Mouse (Mus musculus): ENCODE data around the gene Itpr2.
A peak's percentile ranks its signal among the peaks of the same experiment; 100 is the strongest.

Itpr2 gene

DNA sequence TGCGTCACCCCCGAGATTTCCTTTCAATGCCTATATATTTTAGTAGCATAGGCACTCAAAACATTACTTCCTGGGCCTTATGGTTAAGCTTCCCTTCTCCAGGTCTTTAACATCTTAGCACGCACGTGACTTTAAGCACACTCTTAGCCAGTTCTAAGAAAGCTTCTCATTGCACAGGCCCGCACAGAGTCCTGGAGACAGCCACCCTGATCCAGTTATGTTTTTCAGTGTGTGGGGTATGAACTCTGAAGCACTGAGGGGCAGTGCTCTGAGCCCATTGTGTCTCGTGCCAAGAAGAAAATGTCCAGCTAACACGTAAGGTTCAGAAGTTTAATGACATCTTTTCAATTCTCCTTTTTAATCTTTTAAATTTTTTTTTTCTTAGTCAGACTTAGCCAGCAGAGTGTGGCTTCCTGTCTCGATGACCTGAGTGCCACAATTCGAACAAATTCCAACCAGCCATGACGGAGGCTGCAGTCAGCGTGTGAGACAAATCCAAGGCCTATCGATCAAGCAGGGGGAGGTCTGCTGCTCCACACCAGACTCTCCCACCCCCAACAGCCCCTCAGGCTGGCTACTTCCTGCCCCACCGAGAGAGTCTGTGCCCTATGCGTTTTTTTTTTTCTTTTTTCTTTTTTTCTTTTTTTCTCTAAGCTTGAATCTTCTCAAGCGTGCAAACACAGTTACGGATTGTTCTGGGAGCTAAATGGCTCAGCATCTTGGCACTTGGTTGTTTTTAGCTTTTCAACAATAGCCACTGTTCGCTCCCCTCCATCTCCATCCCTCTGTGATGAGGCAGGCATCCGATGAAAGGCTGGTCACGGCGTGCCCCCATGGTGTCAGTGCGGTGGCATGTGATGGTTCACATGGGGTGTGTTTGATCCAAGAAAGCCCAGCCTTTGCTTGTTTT is 390.9 kb downstream of the Itpr2 start:
- DNase-seq (ENCODE audit: low spot score), result no peak

GRCm38 (mm10) chr6:146110425-146110824 is 391.6 kb downstream of the Itpr2 start:
- DNase-seq (ENCODE audit: low spot score), result no peak

DNA sequence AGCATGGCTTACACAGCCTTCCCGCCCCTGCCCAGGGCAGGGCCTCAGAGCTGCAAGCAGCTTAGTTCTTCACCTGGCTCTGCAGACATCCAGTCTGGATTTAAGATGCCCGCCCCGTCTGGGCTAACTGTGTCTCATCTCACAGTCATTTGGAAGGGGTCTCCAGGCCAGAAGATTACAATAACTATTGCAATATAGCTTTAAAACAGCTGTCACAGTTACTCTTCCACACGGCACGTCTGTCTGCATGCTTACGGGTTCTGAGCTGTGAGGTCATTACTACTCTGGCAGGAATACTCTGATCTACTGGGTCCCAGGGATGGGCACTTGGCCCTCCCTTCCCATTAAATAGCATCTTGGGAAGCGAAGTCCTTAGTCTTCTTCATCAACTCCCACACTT is 393.3 kb downstream of the Itpr2 start:
- no peak for DNase-seq (ENCODE audit: low spot score)

DNA sequence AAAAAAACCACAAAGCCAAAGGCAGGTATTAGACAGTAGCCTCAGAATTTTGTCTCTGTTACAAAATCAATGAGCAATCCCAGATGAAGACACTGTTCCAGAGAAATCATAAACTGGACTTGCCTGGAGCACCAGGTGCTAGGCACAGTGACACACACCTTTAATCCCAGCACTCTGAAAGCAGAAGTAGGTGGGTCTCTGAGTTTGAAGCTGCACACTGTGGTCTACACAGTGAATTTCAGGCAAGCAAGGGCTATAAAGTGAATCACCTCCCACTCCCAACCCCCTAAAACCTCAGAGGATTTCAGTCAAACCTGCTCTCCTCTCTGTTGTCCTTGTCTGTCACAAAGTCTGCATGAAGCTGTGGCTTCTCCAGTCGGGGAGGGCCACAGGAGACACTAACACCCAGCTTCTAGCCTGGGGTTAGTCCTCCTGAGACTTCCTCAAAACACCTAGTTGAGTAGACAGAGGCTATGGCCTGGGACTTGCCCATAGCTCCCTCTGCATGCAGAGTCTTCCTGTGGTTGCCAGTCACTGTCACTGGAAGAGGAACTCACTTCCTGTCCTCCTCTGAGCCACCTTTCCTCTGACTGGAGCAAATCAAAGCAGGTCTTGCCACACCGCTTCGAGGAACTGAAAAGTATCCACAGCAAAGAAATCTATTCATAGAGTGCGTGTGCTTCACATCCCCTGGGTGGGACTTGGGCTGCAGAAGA is 394.7 kb downstream of the Itpr2 start:
- DNase-seq (ENCODE audit: low spot score), result no peak

DNA sequence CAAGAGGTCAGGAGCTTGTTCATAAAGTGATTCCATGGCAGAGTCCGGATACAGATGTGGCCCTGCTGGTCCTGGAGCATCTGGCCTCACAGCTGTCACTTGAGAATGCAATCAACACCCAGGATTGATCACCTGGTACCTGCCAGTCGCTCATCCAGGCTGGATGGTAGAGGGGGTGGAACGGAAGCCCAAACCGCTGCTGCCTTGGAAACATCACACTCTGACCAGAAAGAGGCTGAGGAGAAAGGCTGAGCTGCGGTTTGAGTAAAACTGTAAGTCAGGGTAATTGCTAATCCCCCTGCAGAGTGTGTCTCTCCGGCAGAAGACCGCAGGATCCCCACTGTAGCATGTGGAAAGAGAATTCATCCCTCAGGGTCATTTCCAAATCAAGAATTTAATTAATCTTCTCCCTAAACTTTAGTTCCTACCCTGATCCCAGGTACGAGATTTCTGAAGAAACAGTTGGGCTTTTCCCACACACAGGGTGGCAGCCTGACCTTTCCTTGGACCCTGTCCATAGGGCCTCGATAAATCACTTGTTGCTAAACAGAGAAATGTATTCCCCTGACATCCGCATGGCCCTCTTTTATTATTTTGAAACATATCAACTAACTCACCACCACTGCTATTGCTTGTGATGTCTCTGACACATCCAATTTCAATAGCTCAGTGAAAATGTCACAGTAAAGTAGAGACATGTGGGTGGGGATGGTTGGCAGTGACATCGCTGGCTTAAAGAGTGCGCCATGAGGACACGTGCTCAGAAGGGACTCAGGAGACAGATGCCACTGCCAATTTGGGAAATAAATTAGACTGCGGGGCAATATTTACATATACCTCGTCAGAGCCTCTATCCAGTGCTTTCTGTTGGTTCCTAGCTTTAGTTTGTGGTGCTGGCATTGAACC is 418.7 kb downstream of the Itpr2 start:
- DNase-seq (ENCODE audit: low spot score), result no peak

- DNase-seq (ENCODE audit: low spot score), result no peak
These were observed 419.5 kb downstream of the Itpr2 start for GRCm38 (mm10) chr6:146082476-146082875.

- DNase-seq (ENCODE audit: low spot score), result no peak
These were observed 420.4 kb downstream of the Itpr2 start for GRCm38 (mm10) chr6:146081578-146081977.

- DNase-seq (ENCODE audit: low spot score), result no peak
These were observed 421.2 kb downstream of the Itpr2 start for GRCm38 (mm10) chr6:146080546-146081512.

DNA sequence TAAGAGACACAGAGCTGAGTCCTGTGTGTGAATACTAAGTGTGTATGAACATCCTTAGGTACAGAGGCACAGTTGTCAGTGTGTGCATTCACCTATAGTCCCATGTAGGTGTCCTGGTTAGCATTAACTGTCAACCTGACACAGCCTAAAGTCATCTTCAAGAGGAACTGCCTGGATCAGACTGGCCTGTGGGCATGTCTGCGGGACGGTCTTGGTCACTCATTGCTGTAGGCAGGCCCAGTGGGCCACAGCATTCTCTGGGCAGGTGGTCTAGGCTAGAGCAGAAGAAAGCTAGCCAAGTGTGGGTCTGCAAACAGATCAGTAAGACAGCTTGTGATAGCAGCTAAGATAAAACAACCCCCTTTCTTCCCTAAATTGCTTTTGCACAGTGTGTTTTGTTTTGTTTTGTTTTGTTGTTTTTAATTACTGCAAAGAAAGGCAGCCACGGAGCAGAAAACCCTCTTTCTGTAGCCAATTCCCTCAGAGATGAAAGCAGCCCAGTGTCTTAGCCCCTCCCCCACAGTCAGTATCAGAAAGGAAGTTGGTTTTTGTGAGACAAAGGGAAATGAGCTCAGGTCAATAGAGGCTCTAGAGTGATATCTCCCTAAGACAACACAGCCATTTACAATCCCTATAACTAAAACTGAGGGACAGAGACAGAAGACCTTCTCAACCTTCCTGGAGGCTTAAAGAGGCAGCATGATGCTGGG is 422.1 kb downstream of the Itpr2 start:
- DNase-seq (ENCODE audit: low spot score), result no peak

DNA sequence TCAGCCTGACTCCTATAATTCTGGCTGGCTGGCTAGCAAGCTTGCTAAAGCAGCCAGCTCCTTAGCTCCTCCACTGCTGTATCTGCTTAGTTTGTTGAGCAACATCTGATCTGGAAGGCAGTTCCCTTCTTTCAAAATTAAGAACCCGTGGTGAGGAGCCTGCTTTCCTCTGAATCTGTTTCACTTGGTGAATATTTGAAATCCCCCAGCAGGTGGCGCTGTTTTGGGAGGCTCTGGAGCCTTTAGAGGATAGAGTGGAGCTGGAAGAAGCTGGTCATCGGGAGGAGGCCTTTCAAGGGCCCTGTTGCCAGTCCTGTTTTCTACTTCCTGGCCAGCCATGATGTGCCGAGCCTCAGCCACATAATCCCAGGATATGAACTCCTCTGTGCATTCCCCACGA is 422.8 kb downstream of the Itpr2 start:
- peak; percentile 62 for DNase-seq (ENCODE audit: low spot score)

DNA sequence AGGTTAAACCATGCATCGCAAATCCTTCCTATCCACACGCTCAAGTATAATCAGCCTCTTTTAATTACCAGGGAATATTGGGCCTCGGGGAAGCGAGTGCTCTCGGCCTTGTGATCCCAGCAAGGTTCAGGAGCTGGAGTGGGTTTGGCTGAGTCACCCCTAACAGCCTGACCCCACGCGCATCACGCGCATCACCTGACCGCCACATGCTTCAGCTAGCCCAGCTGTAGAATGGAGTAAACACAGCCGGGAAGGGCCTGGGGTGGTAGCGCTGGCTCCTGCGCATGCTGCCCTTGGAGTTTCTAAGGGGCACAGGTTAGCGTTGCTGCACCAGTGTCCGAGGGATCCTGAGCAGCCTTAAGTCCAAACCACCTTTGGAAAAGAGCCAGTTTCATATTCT is 423.9 kb downstream of the Itpr2 start:
- DNase-seq (ENCODE audit: low spot score), result no peak

DNA sequence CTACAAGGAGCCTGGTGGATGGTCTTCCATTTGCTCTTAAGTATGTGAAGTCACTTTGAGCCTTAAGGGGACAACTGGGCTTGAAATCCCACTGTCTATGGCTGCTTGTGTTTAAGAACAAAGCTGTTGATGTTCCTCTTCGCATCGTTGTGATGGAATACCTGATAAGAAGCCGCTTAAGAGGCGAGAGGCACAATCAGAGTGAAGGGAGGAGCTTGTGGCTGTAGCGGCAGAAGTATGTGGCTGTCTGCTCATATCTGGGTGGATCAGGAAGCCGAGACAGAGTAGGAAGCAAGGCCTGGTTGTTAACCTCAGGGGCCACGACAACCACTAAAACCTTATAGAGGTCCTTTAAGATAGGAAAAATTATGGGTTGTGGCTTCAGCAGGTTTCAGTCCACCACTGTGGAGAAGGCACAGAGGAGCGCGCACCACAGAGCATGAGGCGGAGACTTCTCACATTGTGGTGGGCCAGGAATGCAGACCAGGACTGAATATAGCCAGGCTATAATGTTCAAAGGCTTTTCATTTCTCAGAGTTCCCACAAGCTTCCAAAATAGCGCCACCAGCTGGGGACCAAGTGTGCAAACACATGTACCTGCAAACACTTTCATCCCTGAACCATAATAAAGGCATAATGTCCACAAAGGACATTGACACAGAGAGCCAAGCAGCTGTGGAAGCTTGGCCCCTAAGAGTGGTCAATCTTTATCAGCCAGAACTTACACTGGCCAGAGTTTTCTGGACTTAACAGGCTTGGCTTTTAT is 424.7 kb downstream of the Itpr2 start:
- no peak for DNase-seq (ENCODE audit: low spot score)

DNA sequence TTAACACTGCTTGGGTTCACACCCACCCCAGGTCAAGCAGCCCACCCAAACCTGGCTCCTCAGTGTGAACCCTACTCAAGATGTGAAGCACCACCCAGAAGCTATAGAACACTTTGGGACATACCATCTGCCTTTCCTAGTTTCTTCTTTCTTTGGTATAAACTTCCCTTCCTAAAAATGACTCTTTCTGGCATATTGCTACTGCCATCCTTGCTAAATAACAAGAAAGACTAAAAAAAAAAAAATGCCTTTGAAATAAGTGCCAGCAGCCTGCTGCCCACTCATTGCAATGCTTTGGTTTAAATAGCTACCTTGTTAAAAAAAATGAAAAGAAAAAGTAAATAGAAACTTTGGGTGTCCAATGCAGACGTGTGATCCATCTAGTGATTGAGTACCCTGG is 429.2 kb downstream of the Itpr2 start:
- DNase-seq (ENCODE audit: low spot score), result no peak

- no peak for DNase-seq (ENCODE audit: low spot score)
These were observed 430.1 kb downstream of the Itpr2 start for GRCm38 (mm10) chr6:146071883-146072282.
